In the genomic region with DNA sequence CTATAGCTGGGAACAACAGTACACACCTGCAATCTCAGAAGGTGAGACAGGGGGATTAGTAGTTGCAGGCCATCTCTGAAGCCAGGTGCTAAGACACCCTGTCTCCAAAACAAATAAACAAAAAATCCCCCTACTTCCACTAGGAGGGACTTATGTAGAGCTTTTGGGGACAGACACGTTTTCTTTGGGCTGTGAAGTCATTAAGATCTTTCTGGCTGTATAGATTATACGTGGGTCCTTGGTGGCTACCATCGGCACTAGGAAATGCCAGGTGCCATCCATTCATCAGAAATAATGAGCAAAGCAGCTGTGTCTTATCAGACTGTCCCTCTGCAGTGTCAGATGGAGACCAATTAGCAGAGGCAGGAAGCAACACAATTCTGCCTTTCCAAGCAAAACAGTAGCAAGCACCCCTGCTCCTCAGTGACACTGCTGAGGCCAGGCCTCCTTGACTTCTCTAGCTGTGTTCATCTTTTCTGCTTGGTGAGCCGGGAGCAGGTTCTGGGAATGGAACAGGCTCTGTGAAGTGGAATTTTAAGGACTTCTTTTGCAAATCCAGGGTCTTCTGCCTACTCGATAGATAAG, we compare ENCODE assay signal across 30 mouse cellular contexts. TPM values are rescaled to one million over a fixed set of nuclear protein-coding genes. Genes with fewer than 3 reads are reported as not detected.
A peak's percentile ranks its signal among the peaks of the same experiment; 100 is the strongest.
DNase-seq lines count a peak whose midpoint lies in the region; ATAC-seq lines count a peak whose summit lies in the region.
"Had no signal": no experiment of that assay in that cellular context is flagged by ENCODE, and none has a peak within 500 bp of the region (broad histone marks: within the 10 kb centered on the region; RNA-seq: fewer than 3 reads in every experiment).

No protein-coding gene starts in this region.

- no peaks in the 10 kb centered on the region for H3K27me3 ChIP-seq in kidney, embryonic 16.5 days (ENCODE audit: insufficient read depth, low read length)
- H3K27me3 ChIP-seq: CH12.LX; forebrain, embryonic 12.5 days; liver, embryonic 12.5 days; midbrain, embryonic 12.5 days; stomach, embryonic 15.5 days had no signal

- 21% methylated on average over 5 of the region's 5 CpGs for WGBS in kidney, embryonic 16.5 days

- H3K4me1 ChIP-seq in kidney, embryonic 16.5 days (ENCODE audit: insufficient read depth, low read length): peaks cover 7% of the 10 kb centered on the region

- DNase-seq in kidney, adult 11 months: peak; percentile 34
- DNase-seq in MN1 (ENCODE audit: low spot score): peak; percentile 51
- DNase-seq in kidney, adult 9 months: peak; percentile 26
- DNase-seq in kidney, postnatal 36 days: peak; percentile 32 to 47
- no peak for DNase-seq in adipocyte (ENCODE audit: low spot score)
- DNase-seq: adrenal gland, postnatal 10 days; cerebellum, adult 11 months; cerebellum, adult 9-11 months; forebrain, postnatal 0 days; heart, postnatal 36 days; left cerebral cortex, postnatal 4 days; liver, postnatal 0 days; lung, postnatal 36 days; retina, postnatal 1 day; right cerebral cortex, postnatal 25 days had no signal

- no peak overlapping the region for H3K4me3 ChIP-seq in kidney, embryonic 16.5 days (ENCODE audit: low read length)
- H3K4me3 ChIP-seq: erythroblast, embryonic 14.5 days; forebrain, embryonic 12.5 days; liver, embryonic 12.5 days; midbrain, embryonic 12.5 days; stomach, embryonic 15.5 days had no signal

- H3K27ac ChIP-seq in kidney, embryonic 16.5 days (ENCODE audit: low read length): no peak overlapping the region
- H3K27ac ChIP-seq: forebrain, embryonic 12.5 days; liver, embryonic 12.5 days; midbrain, embryonic 12.5 days; stomach, embryonic 15.5 days had no signal

- no peak overlapping the region for H3K9ac ChIP-seq in kidney, embryonic 16.5 days (replicated peaks; ENCODE audit: low read length)
- H3K9ac ChIP-seq: forebrain, embryonic 12.5 days; forebrain, postnatal 0 days; liver, embryonic 12.5 days; liver, postnatal 0 days; midbrain, embryonic 12.5 days; stomach, embryonic 15.5 days had no signal

- H3K4me2 ChIP-seq in kidney, embryonic 16.5 days (replicated peaks; ENCODE audit: low read depth, low read length): no peak overlapping the region
- H3K4me2 ChIP-seq: forebrain, embryonic 12.5 days; heart, embryonic 11.5 days; midbrain, embryonic 12.5 days had no signal

- no peaks in the 10 kb centered on the region for H3K9me3 ChIP-seq in kidney, embryonic 16.5 days (ENCODE audit: low read length)
- H3K9me3 ChIP-seq: forebrain, embryonic 12.5 days; liver, embryonic 12.5 days; midbrain, embryonic 12.5 days; stomach, embryonic 15.5 days had no signal

- peaks cover 12% of the 10 kb centered on the region for H3K36me3 ChIP-seq in kidney, embryonic 16.5 days (ENCODE audit: insufficient read depth, low read length)

- no peak for ATAC-seq in kidney, embryonic 16.5 days (ENCODE audit: low FRiP score, low TSS enrichment)
- ATAC-seq: forebrain, postnatal 0 days; liver, embryonic 12.5 days; liver, postnatal 0 days had no signal

RNA-seq across cellular contexts. Expression of gene Dtx2, which starts 1.1 kb away (rescaled TPM):
- polyA plus RNA-seq in kidney, embryonic 16.5 days (2015; fragmentation: Nextera tagmentation; extraction: Ambion mirVana): 32.9 and 36.3 TPM in 2 replicates

RNA-seq across cellular contexts. Expression of gene Zp3, which starts 13.6 kb away (rescaled TPM):
- 0.18 and 0.20 TPM in 2 replicates for polyA plus RNA-seq in kidney, embryonic 16.5 days (2015; fragmentation: Nextera tagmentation; extraction: Ambion mirVana)
- polyA plus RNA-seq: C2C12; erythroblast, embryonic 14.5 days; forebrain, embryonic 12.5 days; heart, embryonic 16.5 days; hindbrain, embryonic 16.5 days; intestine, embryonic 14.5 days; liver, embryonic 12.5 days; liver, postnatal 0 days; midbrain, embryonic 12.5 days had no signal

RNA-seq across cellular contexts. Expression of gene Ssc4d, which starts 19.1 kb away (rescaled TPM):
- 11.3 and 11.8 TPM in 2 replicates for polyA plus RNA-seq in kidney, embryonic 16.5 days (2015; fragmentation: Nextera tagmentation; extraction: Ambion mirVana)

RNA-seq across cellular contexts. Expression of gene Upk3b, which starts 44.8 kb away (rescaled TPM):
- 3.6 and 6.1 TPM in 2 replicates for polyA plus RNA-seq in kidney, embryonic 16.5 days (2015; fragmentation: Nextera tagmentation; extraction: Ambion mirVana)
- polyA plus RNA-seq: erythroblast, embryonic 14.5 days; forebrain, embryonic 12.5 days; forebrain, postnatal 0 days; midbrain, postnatal 0 days; myocyte; neural tube, embryonic 14.5 days had no signal

RNA-seq across cellular contexts. Expression of gene Ywhag, which starts 59.1 kb away (rescaled TPM):
- 193 and 202 TPM in 2 replicates for polyA plus RNA-seq in kidney, embryonic 16.5 days (2015; fragmentation: Nextera tagmentation; extraction: Ambion mirVana)
